Comparison of ENCODE assay signal across 10 mouse cellular contexts in the genomic region with DNA sequence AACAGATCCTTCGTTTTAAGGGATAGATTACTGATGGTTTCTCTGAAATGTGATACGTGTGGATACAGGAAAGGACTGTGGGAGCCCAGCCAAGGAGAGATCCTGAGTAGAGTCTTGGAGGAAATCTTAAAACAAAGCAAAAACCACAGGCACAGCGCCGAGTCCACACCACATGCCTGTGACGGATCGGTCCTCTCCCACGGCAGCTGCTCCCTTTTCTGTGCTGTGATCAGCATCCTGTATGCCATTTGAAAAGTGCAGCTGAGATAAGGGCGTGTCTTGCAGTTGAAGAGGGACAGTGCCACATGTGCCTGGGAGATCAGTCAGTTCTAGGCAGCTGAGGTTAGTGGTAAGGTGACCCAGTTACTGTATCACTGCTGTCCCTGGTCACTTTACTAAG. TPM values are rescaled to one million over a fixed set of nuclear protein-coding genes. Genes with fewer than 3 reads are reported as not detected.
DNase-seq lines count a peak whose midpoint lies in the region; ATAC-seq and TF ChIP-seq lines count a peak whose summit lies in the region.
"Had no signal": no experiment of that assay in that cellular context is flagged by ENCODE, and none has a peak within 500 bp of the region (broad histone marks: within the 10 kb centered on the region; RNA-seq: fewer than 3 reads in every experiment).

No protein-coding gene starts in this region.

- no peaks in the 10 kb centered on the region for H3K36me3 ChIP-seq in heart, embryonic 11.5 days (ENCODE audit: control insufficient read depth, insufficient read depth, low read length)
- H3K36me3 ChIP-seq in lung, embryonic 14.5 days (ENCODE audit: insufficient read depth) = no peaks in the 10 kb centered on the region
- 0 out of 2 replicates have a peak, but pooled peaks cover 3% of the 10 kb centered on the region for H3K36me3 ChIP-seq in limb, embryonic 14.5 days (ENCODE audit: control insufficient read depth, insufficient read depth, low read length)
- H3K36me3 ChIP-seq: embryonic facial prominence, embryonic 12.5 days had no signal

- no peaks in the 10 kb centered on the region for H3K4me1 ChIP-seq in heart, embryonic 11.5 days (ENCODE audit: control insufficient read depth, insufficient read depth, low read length)
- H3K4me1 ChIP-seq in lung, embryonic 14.5 days (ENCODE audit: insufficient read depth) = no peaks in the 10 kb centered on the region
- H3K4me1 ChIP-seq in lung, adult 2 months (ENCODE audit: control insufficient read depth, insufficient read depth, low read length) = no peaks in the 10 kb centered on the region
- H3K4me1 ChIP-seq in limb, embryonic 14.5 days (ENCODE audit: control insufficient read depth, insufficient read depth, low read length) = no peaks in the 10 kb centered on the region

- no peaks in the 10 kb centered on the region for H3K9me3 ChIP-seq in heart, embryonic 11.5 days (replicated peaks; ENCODE audit: control insufficient read depth, low read length)
- H3K9me3 ChIP-seq in lung, embryonic 14.5 days (ENCODE audit: low read depth, low read length) = no peaks in the 10 kb centered on the region
- no peaks in the 10 kb centered on the region for H3K9me3 ChIP-seq in limb, embryonic 14.5 days (ENCODE audit: control insufficient read depth, low read length)
- H3K9me3 ChIP-seq: embryonic facial prominence, embryonic 12.5 days had no signal

- TF ChIP-seq CTCF in lung, embryonic 14.5 days (IDR thresholded peaks at IDR 0.05; ENCODE audit: low read depth) = no peak
- no peak for TF ChIP-seq CTCF in lung, adult 2 months (IDR thresholded peaks at IDR 0.05; ENCODE audit: insufficient read depth, low read length)

- H3K27me3 ChIP-seq in heart, embryonic 11.5 days (ENCODE audit: control insufficient read depth, insufficient read depth, low read length) = no peaks in the 10 kb centered on the region
- H3K27me3 ChIP-seq in lung, embryonic 14.5 days (ENCODE audit: insufficient read depth, low read length) = no peaks in the 10 kb centered on the region
- H3K27me3 ChIP-seq in limb, embryonic 14.5 days (ENCODE audit: control insufficient read depth, insufficient read depth, low read length) = no peaks in the 10 kb centered on the region
- H3K27me3 ChIP-seq: embryonic facial prominence, embryonic 12.5 days had no signal

- no peak for TF ChIP-seq POLR2A in lung, adult 2 months (IDR thresholded peaks at IDR 0.05; ENCODE audit: borderline replicate concordance, extremely low read depth, low read depth, low read length)
- TF ChIP-seq POLR2A in limb, embryonic 14.5 days (IDR thresholded peaks at IDR 0.05; ENCODE audit: borderline replicate concordance, extremely low read depth, insufficient read depth, insufficient read length) = no peak

- no peak overlapping the region for H3K4me2 ChIP-seq in heart, embryonic 11.5 days
- H3K4me2 ChIP-seq in lung, embryonic 14.5 days = no peak overlapping the region
- H3K4me2 ChIP-seq in limb, embryonic 14.5 days (replicated peaks; ENCODE audit: low read depth, low read length, severe bottlenecking) = no peak overlapping the region
- H3K4me2 ChIP-seq: embryonic facial prominence, embryonic 12.5 days had no signal

- WGBS in heart, embryonic 11.5 days (ENCODE audit: insufficient replicate concordance) = 55% methylated on average over 8 of the region's 8 CpGs
- 28% methylated on average over 8 of the region's 8 CpGs for WGBS in lung, embryonic 14.5 days
- 34% methylated on average over 8 of the region's 8 CpGs for WGBS in lung, adult 2 months
- 53% methylated on average over 8 of the region's 8 CpGs for WGBS in limb, embryonic 14.5 days

- no peak for ATAC-seq in heart, embryonic 11.5 days (replicated peaks; ENCODE audit: insufficient number of reproducible peaks, low FRiP score, low TSS enrichment)
- ATAC-seq in lung, embryonic 14.5 days (ENCODE audit: insufficient read depth) = peak; percentile 41; the same call in 1 of the 2 replicates
- ATAC-seq in limb, embryonic 14.5 days (ENCODE audit: low FRiP score, low read depth) = peak; percentile 69; the same call in 1 of the 2 replicates

- H3K27ac ChIP-seq in heart, embryonic 11.5 days (ENCODE audit: low read depth, low read length) = no peak overlapping the region
- H3K27ac ChIP-seq in lung, embryonic 14.5 days (ENCODE audit: low read depth) = no peak overlapping the region
- H3K27ac ChIP-seq in limb, embryonic 14.5 days (replicated peaks; ENCODE audit: low read depth, low read length) = no peak overlapping the region
- H3K27ac ChIP-seq: embryonic facial prominence, embryonic 12.5 days; heart, adult 2 months had no signal

- H3K4me3 ChIP-seq in heart, embryonic 11.5 days (ENCODE audit: low read depth, low read length) = no peak overlapping the region
- H3K4me3 ChIP-seq in lung, embryonic 14.5 days (ENCODE audit: low read depth, low read length) = no peak overlapping the region
- no peak overlapping the region for H3K4me3 ChIP-seq in lung, adult 2 months (replicated peaks; ENCODE audit: extremely low read depth, low read depth, low read length)
- H3K4me3 ChIP-seq in limb, embryonic 14.5 days (replicated peaks; ENCODE audit: low read length) = no peak overlapping the region
- H3K4me3 ChIP-seq: embryonic facial prominence, embryonic 12.5 days; heart, adult 2 months had no signal

- peak; percentile 96 for DNase-seq in heart, adult 11 months
- peak; percentile 38 for DNase-seq in lung, embryonic 14.5 days
- DNase-seq in lung, adult 2 months = no peak
- DNase-seq in limb, embryonic 14.5 days (ENCODE audit: low spot score) = peak; percentile 49
- peak; percentile 69 for DNase-seq in thymus, postnatal 0 days (ENCODE audit: low spot score)
- no peak for DNase-seq in embryo, embryonic 10 days (ENCODE audit: low spot score)
- no peak for DNase-seq in yolk sac, embryonic 10.5 days (ENCODE audit: low spot score)

- H3K9ac ChIP-seq in heart, embryonic 11.5 days (ENCODE audit: low read depth, low read length) = no peak overlapping the region
- H3K9ac ChIP-seq in lung, embryonic 14.5 days = no peak overlapping the region
- no peak overlapping the region for H3K9ac ChIP-seq in limb, embryonic 14.5 days (ENCODE audit: low read depth, low read length, severe bottlenecking)
- H3K9ac ChIP-seq: embryonic facial prominence, embryonic 12.5 days had no signal

RNA-seq across cellular contexts. Expression of a gene that starts 39.3 kb away (rescaled TPM):
- polyA plus RNA-seq in heart, embryonic 11.5 days (2014; fragmentation: Nextera tagmentation; extraction: Ambion mirVana) = 14.9 and 18.4 TPM in 2 replicates
- polyA plus RNA-seq in lung, embryonic 14.5 days (2014; fragmentation: Nextera tagmentation; extraction: Ambion mirVana) = 24.5 and 25.6 TPM in 2 replicates
- 0.84 and 1.3 TPM in 2 replicates for polyA plus RNA-seq in lung, adult 2 months (2012; rRNA removed)
- 10.1 and 11.5 TPM in 2 replicates for polyA plus RNA-seq in limb, embryonic 14.5 days (2012; rRNA removed)
- polyA plus RNA-seq in limb, embryonic 14.5 days (2014; fragmentation: Nextera tagmentation; extraction: Ambion mirVana) = 11.0 and 11.2 TPM in 2 replicates
- polyA plus RNA-seq in thymus, postnatal 0 days (2015; fragmentation: Nextera tagmentation; extraction: Ambion mirVana) = 15.5 and 16.3 TPM in 2 replicates

RNA-seq across cellular contexts. Expression of a gene that starts 41.7 kb away (rescaled TPM):
- 16.4 and 20.3 TPM in 2 replicates for polyA plus RNA-seq in heart, embryonic 11.5 days (2014; fragmentation: Nextera tagmentation; extraction: Ambion mirVana)
- 15.7 and 16.1 TPM in 2 replicates for polyA plus RNA-seq in lung, embryonic 14.5 days (2014; fragmentation: Nextera tagmentation; extraction: Ambion mirVana)
- 31.1 and 39.1 TPM in 2 replicates for polyA plus RNA-seq in lung, adult 2 months (2012; rRNA removed)
- 16.9 and 20.7 TPM in 2 replicates for polyA plus RNA-seq in limb, embryonic 14.5 days (2012; rRNA removed)
- 27.1 and 33.9 TPM in 2 replicates for polyA plus RNA-seq in limb, embryonic 14.5 days (2014; fragmentation: Nextera tagmentation; extraction: Ambion mirVana)
- 6.6 and 8.4 TPM in 2 replicates for polyA plus RNA-seq in thymus, postnatal 0 days (2015; fragmentation: Nextera tagmentation; extraction: Ambion mirVana)

Comparison
In these comparisons a context has a peak if more than half of its experiments do, and no peak if none do; other contexts are left out.
1. DNase-seq: peak in heart, adult 11 months (single experiment), lung, embryonic 14.5 days (single experiment), limb, embryonic 14.5 days (single experiment) and thymus, postnatal 0 days (single experiment); none in lung, adult 2 months (single experiment), embryo, embryonic 10 days (single experiment) and yolk sac, embryonic 10.5 days (single experiment).